Mouse (Mus musculus) ovary, adult 18-20 months (tissue): ENCODE measurements around the gene Rrp1.

ENCODE experiments used
- DNase-seq: peaks from one replicate; pipeline ENCODE4 v3.0.0; 2022; ENCODE audit warnings: low spot score, mixed read lengths

Gene Rrp1

GRCm38 (mm10) chr10:78412319-78413151 lies at the start of gene Rrp1:
Rrp1 (minus strand) TSS chr10:78413043.
- peak; percentile 79 for DNase-seq

DNA sequence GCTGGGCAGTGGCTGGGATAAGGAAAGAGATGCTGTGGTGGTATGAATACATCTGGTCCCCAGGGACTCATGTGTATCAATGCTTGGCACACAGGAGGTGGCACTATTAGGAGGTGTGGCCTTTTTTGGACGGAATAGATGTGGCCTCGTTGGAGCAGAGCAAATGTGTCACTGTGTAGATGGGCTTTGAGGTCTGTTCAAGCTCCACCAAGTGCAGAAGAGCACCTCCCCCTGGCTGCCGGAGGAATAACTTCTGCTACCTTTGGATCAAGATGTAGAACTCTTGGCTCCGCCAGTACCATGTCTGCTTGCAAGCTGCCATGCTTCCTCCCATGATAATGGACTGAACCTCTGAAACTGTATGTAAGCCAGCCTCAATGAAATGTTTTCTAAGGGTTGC lies 48.9 kb upstream of the Rrp1 start:
- no peak for DNase-seq

DNA sequence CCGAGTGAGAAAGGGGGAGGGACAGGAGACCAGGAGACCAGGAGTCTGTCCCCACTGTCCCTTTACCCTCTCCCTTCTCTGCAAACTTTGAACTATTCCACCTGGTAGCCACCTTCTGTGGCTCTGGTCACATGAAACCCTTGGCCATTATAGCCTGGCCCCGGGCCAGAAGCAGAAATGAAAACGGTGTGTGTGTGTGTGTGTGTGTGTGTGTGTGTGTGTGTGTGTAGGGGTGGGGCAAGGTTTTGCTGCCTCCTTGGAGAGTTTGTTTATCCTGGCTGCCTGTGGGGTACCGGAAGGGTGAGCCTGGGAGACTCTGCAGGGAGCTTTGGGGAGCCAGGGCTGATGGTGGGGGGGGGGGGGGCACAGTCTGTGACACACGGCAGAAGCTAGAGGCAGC lies 47.6 kb upstream of the Rrp1 start:
- DNase-seq = no peak

DNA sequence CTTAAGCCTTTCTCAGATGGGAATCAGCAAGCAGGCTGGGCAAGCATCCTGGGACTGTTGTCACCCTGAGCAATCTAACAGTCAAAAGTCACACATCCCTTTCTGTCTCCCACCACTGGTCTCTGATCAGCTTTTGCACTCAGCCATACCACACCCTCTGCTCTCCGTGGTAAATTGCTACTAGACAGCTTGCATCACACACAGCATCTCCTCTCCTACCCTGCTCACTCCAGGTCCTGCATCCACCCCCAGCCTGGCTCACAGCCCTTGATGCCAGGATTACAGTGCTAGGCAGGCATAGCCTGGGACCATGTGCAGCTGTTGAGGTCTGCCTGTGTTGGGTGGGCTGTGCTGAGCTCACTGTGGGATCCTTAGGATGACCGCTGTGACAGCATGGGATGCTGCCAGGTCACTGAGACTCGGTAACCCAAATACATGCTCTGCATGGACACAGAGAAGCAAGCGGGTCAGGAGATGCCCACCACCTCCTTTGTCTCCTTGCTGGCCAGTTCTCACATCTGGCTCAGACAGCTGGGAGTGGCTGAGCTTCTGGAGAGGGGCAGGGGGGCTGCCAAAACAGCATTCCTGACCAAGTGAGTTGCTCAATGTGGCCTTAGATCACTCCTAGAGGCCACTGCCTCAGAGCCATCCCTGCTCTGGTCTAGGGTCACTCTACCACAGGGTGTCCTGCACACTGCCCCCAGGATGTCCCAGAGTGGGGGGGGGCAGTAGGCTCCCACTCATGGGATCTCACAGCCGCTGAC lies 45.7 kb upstream of the Rrp1 start:
- no peak for DNase-seq

DNA sequence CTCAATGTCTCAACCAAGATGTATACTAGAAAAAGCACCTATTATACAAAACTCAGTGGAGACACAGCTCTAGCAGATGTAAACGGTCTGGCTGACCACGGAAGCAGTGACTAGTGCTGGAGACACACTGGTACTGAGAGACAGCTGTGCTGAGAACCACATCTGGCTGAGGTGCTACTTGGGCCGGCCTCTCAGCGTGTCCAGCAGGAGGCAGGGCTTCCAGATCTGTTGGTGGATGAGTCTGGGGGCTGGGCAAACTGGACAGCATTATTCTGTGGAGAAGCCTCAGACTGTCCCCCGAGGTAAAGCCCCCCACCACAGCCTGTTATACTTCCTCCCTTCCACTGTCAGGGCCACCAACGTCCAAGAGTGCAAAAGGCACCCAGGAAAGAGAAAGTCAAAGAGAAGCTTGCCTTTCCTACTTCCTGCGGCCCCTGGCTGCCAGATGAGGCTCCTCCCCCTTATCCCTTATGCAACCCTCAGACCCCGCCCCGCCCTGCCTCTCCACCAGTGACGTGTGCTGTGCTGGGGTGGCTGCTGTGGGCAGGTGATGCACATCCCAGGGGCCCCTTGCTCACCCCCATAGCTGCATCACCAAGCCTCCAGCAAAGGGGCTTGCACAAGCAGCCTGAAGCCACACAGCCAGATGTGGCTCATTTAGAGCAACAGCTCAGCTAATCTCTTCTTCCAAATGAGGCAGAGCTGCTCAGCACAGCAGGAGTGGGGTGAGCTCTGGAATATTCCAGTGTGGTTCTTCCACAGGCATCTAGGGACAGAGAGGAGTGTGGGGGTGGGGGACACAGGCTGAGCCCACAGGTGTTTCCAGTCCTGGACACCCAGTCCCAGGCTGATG lies 44.9 kb upstream of the Rrp1 start:
- no peak for DNase-seq

- no peak for DNase-seq
Observed at GRCm38 (mm10) chr10:78456696-78457095, 43.9 kb upstream of the Rrp1 start.

DNA sequence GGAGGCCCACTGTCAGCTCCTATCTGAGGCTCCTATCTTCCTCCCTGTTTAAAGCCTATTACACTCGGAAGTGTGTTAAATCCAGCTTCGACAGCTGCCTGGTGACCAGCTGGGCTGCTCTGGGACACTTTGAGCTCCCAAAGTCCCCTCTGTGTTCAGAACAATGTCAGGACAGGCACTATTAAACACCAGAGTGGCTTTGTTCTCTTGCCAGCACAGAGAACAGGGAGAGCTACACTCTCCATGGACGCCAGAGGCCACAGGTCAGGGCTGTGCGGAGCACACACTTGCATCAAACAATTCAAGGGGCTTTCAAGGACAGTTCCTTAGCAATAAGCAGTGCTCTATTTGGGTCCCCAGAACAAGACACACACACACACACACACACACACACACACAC lies 39.8 kb upstream of the Rrp1 start:
- DNase-seq = no peak

GRCm38 (mm10) chr10:78450761-78451160 lies 37.9 kb upstream of the Rrp1 start:
- no peak for DNase-seq

GRCm38 (mm10) chr10:78447396-78447795 lies 34.6 kb upstream of the Rrp1 start:
- no peak for DNase-seq

GRCm38 (mm10) chr10:78446195-78446594 lies 33.4 kb upstream of the Rrp1 start:
- DNase-seq = no peak

- DNase-seq = no peak
Observed at GRCm38 (mm10) chr10:78442292-78442691, 29.4 kb upstream of the Rrp1 start.

- no peak for DNase-seq
Observed at GRCm38 (mm10) chr10:78441606-78442005, 28.8 kb upstream of the Rrp1 start.

DNA sequence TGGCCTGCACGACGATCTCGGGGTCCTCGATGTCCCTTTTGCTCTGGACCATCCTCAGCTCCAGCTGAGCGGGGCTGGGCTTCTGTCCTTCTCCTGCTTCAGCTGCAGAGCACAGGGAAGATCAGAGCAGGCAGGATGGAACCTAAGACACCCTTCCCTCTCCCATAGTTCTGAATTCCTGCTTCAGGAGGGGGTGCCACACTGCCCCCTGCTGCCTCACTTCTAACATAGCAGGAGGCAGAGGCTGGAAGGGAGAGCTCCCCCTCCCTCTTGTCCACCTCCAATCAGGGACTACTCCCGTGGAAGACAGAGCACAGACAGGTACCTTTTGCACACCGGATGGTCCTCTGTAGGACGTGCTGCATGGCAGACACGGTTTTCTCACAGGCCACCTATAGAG lies 28.0 kb upstream of the Rrp1 start:
- no peak for DNase-seq

DNA sequence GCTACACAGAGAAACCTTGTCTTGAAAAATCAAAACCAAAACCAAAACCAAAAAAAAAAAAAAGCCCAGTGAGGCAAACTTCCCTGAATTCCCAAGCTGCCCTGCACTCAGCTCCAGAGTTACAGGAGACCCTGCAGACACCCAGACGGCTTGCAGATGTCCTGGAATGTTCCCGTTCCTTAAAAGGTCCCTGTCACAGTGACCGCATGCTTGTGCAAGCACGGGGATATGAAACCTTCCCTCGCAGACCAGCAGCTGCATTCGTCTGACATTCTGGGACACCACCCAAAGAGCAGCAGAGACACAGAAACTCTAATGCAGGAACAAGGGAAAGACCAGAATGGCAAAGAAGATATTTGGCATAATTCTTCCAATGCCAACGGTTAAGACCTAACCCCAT lies 27.1 kb upstream of the Rrp1 start:
- no peak for DNase-seq

GRCm38 (mm10) chr10:78439550-78439949 lies 26.7 kb upstream of the Rrp1 start:
- no peak for DNase-seq

DNA sequence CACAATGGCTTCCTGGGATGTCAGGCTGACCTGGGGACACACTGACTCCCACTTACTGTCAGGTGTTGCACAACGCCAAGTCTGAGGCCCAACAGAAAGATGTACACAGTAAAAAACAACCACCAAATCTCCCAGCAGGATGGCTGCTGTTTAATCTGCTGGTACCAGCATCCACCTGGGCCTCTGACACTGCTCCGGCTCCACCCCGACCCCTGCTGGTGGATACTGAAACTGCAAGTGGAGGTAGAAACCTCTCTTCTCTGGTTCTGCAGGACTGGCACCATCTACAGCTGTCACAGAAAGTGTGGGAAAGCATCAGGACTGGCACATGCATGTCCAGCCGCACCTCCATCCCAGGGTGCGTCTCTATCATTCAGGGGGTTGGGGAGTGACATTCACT lies 25.3 kb upstream of the Rrp1 start:
- DNase-seq = peak; percentile 43

DNA sequence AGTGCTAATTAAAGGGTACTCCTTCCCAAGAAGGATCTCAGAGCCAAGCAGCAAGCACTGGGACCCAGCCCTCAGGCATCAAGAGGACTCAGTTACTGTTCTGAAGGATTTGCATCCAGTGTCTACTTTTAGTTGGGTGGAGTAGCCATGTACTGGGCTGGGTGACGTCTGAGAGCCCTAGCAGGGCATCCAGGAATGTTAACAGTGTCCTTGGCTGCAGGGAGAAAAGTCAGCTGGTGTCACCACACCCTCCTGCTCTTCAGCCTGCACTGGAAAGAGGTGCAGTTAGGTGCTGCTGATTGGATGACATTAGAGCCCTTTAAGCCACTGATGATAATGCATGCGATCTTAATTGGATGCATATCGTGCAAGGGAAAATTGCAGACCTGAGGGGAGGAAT lies 20.0 kb upstream of the Rrp1 start:
- no peak for DNase-seq

- DNase-seq = no peak
Observed at GRCm38 (mm10) chr10:78429776-78430175, 16.9 kb upstream of the Rrp1 start.

GRCm38 (mm10) chr10:78429180-78429579 lies 16.3 kb upstream of the Rrp1 start:
- no peak for DNase-seq

DNA sequence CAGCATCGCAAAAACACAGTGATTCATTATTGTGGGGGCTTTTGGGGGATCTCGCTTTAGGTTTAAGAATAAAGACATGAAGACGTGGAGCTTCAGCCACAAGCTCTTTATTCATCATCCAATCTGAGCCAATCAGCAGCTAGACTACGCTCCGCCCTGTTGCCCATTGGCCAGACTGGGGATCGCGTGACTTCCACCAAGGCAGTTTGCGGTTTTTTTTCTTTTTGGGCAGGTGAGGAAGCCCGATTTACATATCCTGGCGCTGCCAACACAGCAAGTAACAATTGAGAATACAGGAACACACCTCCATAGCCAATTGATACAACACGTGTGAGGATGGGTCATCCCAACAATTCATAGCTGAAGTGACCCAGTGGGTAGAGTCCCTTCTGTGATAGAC lies 15.2 kb upstream of the Rrp1 start:
- DNase-seq = no peak

DNA sequence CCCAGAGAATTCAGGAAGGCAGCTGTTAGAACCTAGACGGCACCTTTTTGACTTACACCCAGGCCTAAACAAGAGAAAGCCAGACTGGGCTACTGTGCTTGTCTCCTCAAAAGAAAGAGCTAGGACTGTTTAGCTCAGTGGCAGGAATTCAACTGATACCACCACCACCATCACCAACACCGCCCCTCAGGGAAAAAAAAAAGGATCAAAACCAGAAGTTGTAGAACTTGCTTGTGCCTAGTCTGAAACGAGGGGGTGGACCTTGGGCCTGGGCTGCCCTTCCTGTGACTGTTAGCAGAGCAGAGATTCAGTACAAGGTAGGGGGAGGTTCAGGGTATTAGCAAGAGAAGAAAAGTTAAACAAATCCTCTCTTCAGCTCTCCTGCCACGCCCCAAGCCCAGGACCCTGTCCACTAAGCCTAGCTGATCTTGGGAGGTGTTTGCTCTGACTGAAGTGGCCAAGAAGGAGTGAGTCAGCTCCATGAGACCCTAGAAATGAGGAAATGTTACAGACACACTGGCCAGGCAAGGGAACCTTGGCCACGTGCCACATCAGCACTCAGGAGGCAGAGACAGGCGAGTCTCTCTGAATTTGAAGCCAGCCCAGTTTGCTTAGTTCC lies 13.4 kb upstream of the Rrp1 start:
- no peak for DNase-seq
